Mouse (Mus musculus) left cerebral cortex, postnatal 10 days (tissue): ENCODE measurements around the gene Isca2. TPM values are rescaled to one million over a fixed set of nuclear protein-coding genes. Genes with fewer than 3 reads are reported as not detected.

Experiments used
- DNase-seq, 2 experiments: peaks; one replicate each; pipeline ENCODE4 v3.0.0; 2021 to 2022; ENCODE audit warnings: low spot score in 2 of 2, mixed read lengths in 1 of 2; ENCODE audit errors: extremely low spot score in 1 of 2
- intact Hi-C: fragments of 180-260 bp; cut with DNase I; formaldehyde crosslinking; loops from one replicate; pipeline ENCODE4 v1.15.1; 2025
- total RNA-seq, 2 experiments: library from RNA; stranded (reverse); gene quantifications; 2 replicates each; pipeline ENCODE4 v1.2.3; 2021

The Isca2 gene
- total RNA-seq, 2 experiments from 2014 or later, result 47.4 to 51.2 TPM

- intact Hi-C loops, result no loop called here
- no peak for DNase-seq
These were observed 34.3 kb downstream of the Isca2 start for GRCm38 (mm10) chr12:84807351-84807750.

- DNase-seq, result no peak
- intact Hi-C loops, result no loop called here
These were observed 36.0 kb downstream of the Isca2 start for GRCm38 (mm10) chr12:84809033-84809432.

- intact Hi-C loops, result no loop called here
- DNase-seq, result no peak
These were observed 37.8 kb downstream of the Isca2 start for GRCm38 (mm10) chr12:84810810-84811209.

- no peak for DNase-seq
- intact Hi-C loops, result no loop called here
These were observed 38.5 kb downstream of the Isca2 start for GRCm38 (mm10) chr12:84811510-84811909.

GRCm38 (mm10) chr12:84812004-84812403 lies 39.0 kb downstream of the Isca2 start:
- intact Hi-C loops, result no loop called here
- no peak for DNase-seq

- no peak for DNase-seq
- intact Hi-C loops, result no loop called here
These were observed 40.7 kb downstream of the Isca2 start for GRCm38 (mm10) chr12:84813773-84814172.

- intact Hi-C loops, result no loop called here
These were observed 41.7 kb downstream of the Isca2 start for GRCm38 (mm10) chr12:84814663-84815325.

GRCm38 (mm10) chr12:84818496-84818895 lies 45.4 kb downstream of the Isca2 start:
- intact Hi-C loops, result no loop called here
- DNase-seq, result no peak

More at GRCm38 (mm10) chr12:84814663-84815325, 41.7 kb downstream of the Isca2 start:
- no peak for DNase-seq

- DNase-seq, result peak in 1 of 2 experiments; percentile 70
- intact Hi-C loops, result no loop called here
These were observed 46.5 kb downstream of the Isca2 start for GRCm38 (mm10) chr12:84819236-84820168.

- DNase-seq, result no peak
- intact Hi-C loops, result no loop called here
These were observed 50.5 kb downstream of the Isca2 start for GRCm38 (mm10) chr12:84823601-84824000.

GRCm38 (mm10) chr12:84824203-84824602 lies 51.2 kb downstream of the Isca2 start:
- no peak for DNase-seq
- intact Hi-C loops, result no loop called here

Other genes with a start within 250 kb of the Isca2 start
- gene Vsx2, start 203.5 kb upstream of the Isca2 start, total RNA-seq, result under 1 TPM; 0.39 TPM
- 10 to 100 TPM; 10.6 to 10.8 TPM for gene Abcd4, start 155.8 kb upstream of the Isca2 start, total RNA-seq
- under 1 TPM in 1 of 2 experiments, not detected in 1; 0.11 TPM for gene Vrtn, start 132.2 kb upstream of the Isca2 start, total RNA-seq
- gene Syndig1l, start 74.4 kb upstream of the Isca2 start, total RNA-seq, result 10 to 100 TPM; 23.5 to 32.1 TPM
- 10 to 100 TPM; 27.3 to 30.1 TPM for gene Npc2, start 99 bp upstream of the Isca2 start, total RNA-seq
- gene Ltbp2, start 103.3 kb downstream of the Isca2 start, total RNA-seq, result 1 to 10 TPM; 1.4 to 2.0 TPM
- gene Fcf1, start 197.6 kb downstream of the Isca2 start, total RNA-seq, result 10 to 100 TPM; 33.3 to 34.0 TPM
- 100 to 1,000 TPM; 104 to 112 TPM for gene Arel1, start 197.6 kb downstream of the Isca2 start, total RNA-seq
- 100 to 1,000 TPM; 115 to 124 TPM for gene Ylpm1, start 223.1 kb downstream of the Isca2 start, total RNA-seq